Mouse (Mus musculus) small intestine, adult 2 months (tissue): ENCODE data around the gene Mark2. TPM values are rescaled to one million over a fixed set of nuclear protein-coding genes. Genes with fewer than 3 reads are reported as not detected.

Source experiments
- H3K27ac ChIP-seq: fragments of 200-500 bp; 2 replicates; pipeline ENCODE4 v1.5.1; 2012; ENCODE audit warnings: low read depth, low read length, control low read depth, inconsistent platforms; ENCODE audit not compliant: insufficient read depth
- H3K27me3 ChIP-seq: fragments of 200-500 bp; 2 replicates; pipeline ENCODE4 v1.6.1; 2012; ENCODE audit warnings: mild to moderate bottlenecking, moderate library complexity, low read length, inconsistent platforms; ENCODE audit not compliant: control insufficient read depth, insufficient read depth
- H3K36me3 ChIP-seq: fragments of 200-500 bp; 2 replicates; pipeline ENCODE4 v1.6.1; 2012; ENCODE audit warnings: mild to moderate bottlenecking, low read length, control low read depth, inconsistent platforms; ENCODE audit not compliant: control insufficient read depth, insufficient read depth
- H3K4me1 ChIP-seq: fragments of 200-500 bp; 2 replicates; pipeline ENCODE4 v1.6.1; 2012; ENCODE audit warnings: low read length, inconsistent platforms, mixed read lengths; ENCODE audit not compliant: control insufficient read depth, insufficient read depth, insufficient read length
- H3K4me3 ChIP-seq: fragments of 200-500 bp; 2 replicates; pipeline ENCODE4 v1.5.1; 2012; ENCODE audit warnings: low read depth, mild to moderate bottlenecking, control low read depth, inconsistent platforms, low read length, moderate library complexity
- CTCF ChIP-seq: fragments of 200-500 bp; IDR thresholded peaks from 2 replicates; pipeline ENCODE4 v1.5.1; 2012; ENCODE audit warnings: low read depth, mild to moderate bottlenecking, control low read depth, inconsistent platforms, low read length, moderate library complexity, mixed read lengths; ENCODE audit not compliant: insufficient replicate concordance, insufficient read length; ENCODE audit errors: extremely low read depth
- POLR2A ChIP-seq: fragments of 200-500 bp; IDR thresholded peaks from 2 replicates; pipeline ENCODE4 v1.6.1; 2012; ENCODE audit warnings: low read depth, mild to moderate bottlenecking, control low read depth, inconsistent platforms, low read length, moderate library complexity
- WGBS: fragments of 180-500 bp; shearing (Covaris S2); methylation state at CpG from one replicate; pipeline ENCODE4 v1.1.7; 2018; 5-methylcytosine and 5-hydroxymethylcytosine counted together
- polyA plus RNA-seq: library from polyadenylated mRNA; depleted of rRNA; stranded (reverse); fragments of >200 nt; gene quantifications from 2 replicates; pipeline ENCODE4 v1.2.3, GENCODE M21; 2012; rRNA removed

Mark2 gene
- polyA plus RNA-seq, 1 experiment: 279 TPM

DNA sequence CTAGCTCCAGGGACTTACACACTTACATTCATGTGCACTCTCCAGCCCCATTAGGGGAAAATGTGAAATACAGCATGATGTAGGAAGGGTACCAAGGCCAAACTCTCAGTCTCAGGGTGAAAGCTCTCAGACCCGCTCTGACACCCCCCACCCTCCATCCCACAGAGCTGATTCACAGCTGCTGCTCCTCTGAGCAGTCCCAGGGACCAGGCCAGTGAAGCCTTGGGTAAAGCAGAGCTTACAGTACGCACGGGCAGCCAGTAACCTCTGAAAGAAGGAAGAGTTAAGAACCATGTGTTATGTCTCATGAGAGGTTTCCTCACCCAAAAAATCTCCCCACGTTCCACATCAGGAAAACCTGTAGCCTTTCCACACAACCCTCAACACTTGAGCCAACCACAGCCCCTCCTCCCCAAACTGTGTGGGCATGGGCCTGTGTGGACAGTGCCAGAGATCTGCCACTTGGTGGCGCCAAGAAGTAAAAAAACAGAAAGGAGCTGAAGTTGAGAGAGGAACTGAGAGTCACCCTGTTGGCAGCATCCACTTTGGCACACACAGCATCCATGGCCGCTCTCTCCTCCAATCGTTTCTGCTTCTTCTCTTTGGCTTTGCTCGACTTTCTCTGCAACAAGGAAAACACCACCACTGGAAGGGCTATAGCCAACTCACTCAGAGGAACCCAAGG, 107.0 kb downstream of the Mark2 start:
- WGBS: 52% methylated on average over 8 of the region's 8 CpGs
- TF ChIP-seq CTCF (peak; percentile 69; the same call in 1 of the 2 replicates), POLR2A (no peak)
- no peaks in the 10 kb centered on the region for H3K27me3 ChIP-seq
- no peaks in the 10 kb centered on the region for H3K4me1 ChIP-seq
- no peak overlapping the region for H3K27ac ChIP-seq
- H3K36me3 ChIP-seq: peaks cover 15% of the 10 kb centered on the region
- no peak overlapping the region for H3K4me3 ChIP-seq

DNA sequence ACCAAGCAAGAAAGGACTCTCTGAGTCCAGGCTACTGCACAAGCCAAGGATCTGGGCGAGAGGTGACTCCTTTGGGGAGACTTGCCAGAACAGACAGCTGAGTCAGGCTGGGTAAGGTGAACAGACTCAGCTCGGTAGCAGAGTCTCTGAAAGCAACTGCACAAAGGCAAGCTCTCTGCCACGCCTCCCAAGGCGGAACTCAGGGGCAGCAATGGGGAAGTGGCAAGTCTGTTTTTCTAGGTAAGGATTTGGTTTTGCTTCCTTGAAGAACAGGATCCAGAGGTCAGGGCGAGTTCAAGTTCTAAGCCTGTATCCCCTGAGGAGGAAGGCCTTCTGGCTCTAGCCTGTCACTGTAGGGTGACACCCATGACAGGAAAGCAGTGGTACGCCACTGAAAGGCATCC, 115.1 kb downstream of the Mark2 start:
- WGBS: 28% methylated on average over 6 of the region's 6 CpGs
- Histone ChIP-seq H3K27ac (peak overlapping the region; percentile 81), H3K36me3 (peaks cover 24% of the 10 kb centered on the region), H3K27me3 (no peaks in the 10 kb centered on the region), H3K4me3 (no peak overlapping the region), H3K4me1 (peaks cover 18% of the 10 kb centered on the region)
- TF ChIP-seq POLR2A: no peak

Other genes starting within 250 kb of the Mark2 start
- 0.06 and 0.22 TPM in 2 replicates for gene Flrt1, start 236.1 kb downstream of the Mark2 start, polyA plus RNA-seq
- 61.9 and 113 TPM in 2 replicates for gene Otub1, start 135.5 kb downstream of the Mark2 start, polyA plus RNA-seq
- gene Cox8a, start 124.2 kb downstream of the Mark2 start, polyA plus RNA-seq: 3,019 and 4,573 TPM in 2 replicates
- 8.2 and 13.1 TPM in 2 replicates for gene Naa40, start 100.7 kb downstream of the Mark2 start, polyA plus RNA-seq
- 1.2 and 1.8 TPM in 2 replicates for gene Rcor2, start 74.5 kb downstream of the Mark2 start, polyA plus RNA-seq
- gene Spindoc, start 41.1 kb upstream of the Mark2 start, polyA plus RNA-seq: 5.5 and 15.1 TPM in 2 replicates
- gene 2700081O15Rik, start 75.8 kb upstream of the Mark2 start, polyA plus RNA-seq: 8.3 and 11.9 TPM in 2 replicates
- 66.3 and 95.6 TPM in 2 replicates for gene Rtn3, start 141.4 kb upstream of the Mark2 start, polyA plus RNA-seq
- 1.3 and 2.6 TPM in 2 replicates for gene Atl3, start 152.2 kb upstream of the Mark2 start, polyA plus RNA-seq
- gene Pla2g16, start 215.6 kb upstream of the Mark2 start, polyA plus RNA-seq: 15.7 and 23.1 TPM in 2 replicates